Mouse (Mus musculus) liver, postnatal 0 days (tissue): Measurements from ENCODE around the gene Zfp598.

Experiments used
- CTCF ChIP-seq: sonication (generic); IDR thresholded peaks from 2 replicates; pipeline ENCODE4 v1.5.1; 2016; ENCODE audit warnings: antibody characterized with exemption, low read depth
- EP300 ChIP-seq: IDR thresholded peaks from 2 replicates; pipeline ENCODE4 v1.6.1; 2016; ENCODE audit warnings: antibody characterized with exemption, low read depth, mild to moderate bottlenecking

- TF ChIP-seq EP300 (no peak), CTCF (no peak)
Observed at GRCm38 (mm10) chr17:24640119-24640518, 29.4 kb upstream of the Zfp598 start.
